Mouse (Mus musculus) cortical plate, adult 2 months (tissue): ENCODE measurements around the gene Rpl23. TPM values are rescaled to one million over a fixed set of nuclear protein-coding genes. Genes with fewer than 3 reads are reported as not detected.

Experiments
- H3K27ac ChIP-seq: fragments of 200-500 bp; 2 replicates; pipeline ENCODE4 v1.5.1; 2012; ENCODE audit warnings: low read length, control low read depth, inconsistent platforms; ENCODE audit not compliant: insufficient read depth
- H3K4me1 ChIP-seq: fragments of 200-500 bp; 2 replicates; pipeline ENCODE4 v1.6.1; 2011; ENCODE audit warnings: low read length; ENCODE audit not compliant: control insufficient read depth, insufficient read depth
- H3K4me3 ChIP-seq: fragments of 200-500 bp; 2 replicates; pipeline ENCODE4 v1.5.1; 2011; ENCODE audit warnings: mild to moderate bottlenecking, low read length, control low read depth; ENCODE audit not compliant: insufficient read depth
- CTCF ChIP-seq: fragments of 200-500 bp; IDR thresholded peaks from 2 replicates; pipeline ENCODE4 v1.5.1; 2011; ENCODE audit warnings: mild to moderate bottlenecking, control low read depth, low read length; ENCODE audit not compliant: insufficient read depth; ENCODE audit errors: extremely low read depth
- POLR2A ChIP-seq: fragments of 200-500 bp; IDR thresholded peaks from 2 replicates; pipeline ENCODE4 v1.6.1; 2011; ENCODE audit warnings: mild to moderate bottlenecking, low read length, control low read depth; ENCODE audit not compliant: insufficient read depth; ENCODE audit errors: extremely low read depth
- polyA plus RNA-seq: library from polyadenylated mRNA; depleted of rRNA; stranded (reverse); fragments of >200 nt; gene quantifications from 2 replicates; pipeline ENCODE4 v1.2.3, GENCODE M21; 2012

Gene Rpl23
- polyA plus RNA-seq, 1 experiment: 287 TPM

- TF ChIP-seq POLR2A: no peak
- TF ChIP-seq CTCF: no peak
- no peak overlapping the region for H3K4me3 ChIP-seq
- peaks cover 17% of the 10 kb centered on the region for H3K4me1 ChIP-seq
- no peak overlapping the region for H3K27ac ChIP-seq
These were observed 34.7 kb upstream of the Rpl23 start for GRCm38 (mm10) chr11:97816916-97817315.

- peaks cover 18% of the 10 kb centered on the region for H3K4me1 ChIP-seq
- H3K27ac ChIP-seq: no peak overlapping the region
- no peak for TF ChIP-seq POLR2A
- no peak for TF ChIP-seq CTCF
- H3K4me3 ChIP-seq: no peak overlapping the region
These were observed 33.9 kb upstream of the Rpl23 start for GRCm38 (mm10) chr11:97816176-97816575.

GRCm38 (mm10) chr11:97815736-97816135 lies 33.5 kb upstream of the Rpl23 start:
- no peak for TF ChIP-seq CTCF
- TF ChIP-seq POLR2A: no peak
- H3K4me1 ChIP-seq: peaks cover 20% of the 10 kb centered on the region
- no peak overlapping the region for H3K27ac ChIP-seq
- H3K4me3 ChIP-seq: no peak overlapping the region

GRCm38 (mm10) chr11:97813746-97814515 lies 31.7 kb upstream of the Rpl23 start:
- no peak for TF ChIP-seq POLR2A
- TF ChIP-seq CTCF: no peak
- Histone ChIP-seq H3K4me1 (peaks cover 20% of the 10 kb centered on the region), H3K27ac (no peak overlapping the region), H3K4me3 (no peak overlapping the region)

- Histone ChIP-seq H3K4me1 (peaks cover 16% of the 10 kb centered on the region), H3K27ac (no peak overlapping the region), H3K4me3 (no peak overlapping the region)
- TF ChIP-seq POLR2A (no peak), CTCF (no peak)
These were observed 30.8 kb upstream of the Rpl23 start for GRCm38 (mm10) chr11:97813085-97813484.

- H3K4me1 ChIP-seq: peaks cover 18% of the 10 kb centered on the region
- TF ChIP-seq CTCF (no peak), POLR2A (no peak)
- no peak overlapping the region for H3K27ac ChIP-seq
- H3K4me3 ChIP-seq: no peak overlapping the region
These were observed 30.3 kb upstream of the Rpl23 start for GRCm38 (mm10) chr11:97812491-97812921.

- Histone ChIP-seq H3K4me3 (no peak overlapping the region), H3K27ac (no peak overlapping the region), H3K4me1 (peaks cover 18% of the 10 kb centered on the region)
- TF ChIP-seq POLR2A (no peak), CTCF (no peak)
These were observed 29.5 kb upstream of the Rpl23 start for GRCm38 (mm10) chr11:97811569-97812362.

- H3K27ac ChIP-seq: no peak overlapping the region
- H3K4me1 ChIP-seq: peaks cover 21% of the 10 kb centered on the region
- no peak overlapping the region for H3K4me3 ChIP-seq
- TF ChIP-seq CTCF (no peak), POLR2A (no peak)
These were observed 28.7 kb upstream of the Rpl23 start for GRCm38 (mm10) chr11:97810970-97811369.

- Histone ChIP-seq H3K4me1 (peaks cover 24% of the 10 kb centered on the region), H3K27ac (no peak overlapping the region), H3K4me3 (no peak overlapping the region)
- TF ChIP-seq CTCF (no peak), POLR2A (no peak)
These were observed 28.1 kb upstream of the Rpl23 start for GRCm38 (mm10) chr11:97810356-97810755.
